Mouse (Mus musculus) intestine, postnatal 0 days (tissue): ENCODE data around the gene Dcaf17. TPM values are rescaled to one million over a fixed set of nuclear protein-coding genes. Genes with fewer than 3 reads are reported as not detected.
A peak's percentile ranks its signal among the peaks of the same experiment; 100 is the strongest.

Experiments used
- ATAC-seq: fragments of 200-750 bp; cut with Nextera tagmentation; 2 replicates; pipeline ENCODE4 v1.8.0; 2017; ENCODE audit warnings: mild to moderate bottlenecking, moderate TSS enrichment, moderate library complexity
- H3K27ac ChIP-seq: fragments of 300-500 bp; sonication (generic); 2 replicates; pipeline ENCODE4 v1.5.1; 2014; ENCODE audit warnings: mild to moderate bottlenecking, low read depth, low read length, moderate library complexity
- H3K27me3 ChIP-seq: fragments of 300-500 bp; sonication (generic); replicated peaks from 2 replicates; pipeline ENCODE4 v1.6.1; 2014; ENCODE audit warnings: low read length, mixed read lengths; ENCODE audit not compliant: control insufficient read depth, insufficient read depth
- H3K36me3 ChIP-seq: fragments of 300-500 bp; sonication (generic); 2 replicates; pipeline ENCODE4 v1.6.1; 2014; ENCODE audit warnings: mild to moderate bottlenecking, moderate library complexity; ENCODE audit not compliant: control insufficient read depth, insufficient read depth
- H3K4me1 ChIP-seq: fragments of 300-500 bp; sonication (generic); replicated peaks from 2 replicates; pipeline ENCODE4 v1.6.1; 2014; ENCODE audit warnings: antibody characterized with exemption, low read length, mixed read lengths; ENCODE audit not compliant: control insufficient read depth, insufficient read depth
- H3K4me2 ChIP-seq: fragments of 300-500 bp; sonication (generic); replicated peaks from 2 replicates; pipeline ENCODE4 v1.6.1; 2014; ENCODE audit warnings: low read depth, mild to moderate bottlenecking, moderate library complexity
- H3K4me3 ChIP-seq: fragments of 300-500 bp; sonication (generic); 2 replicates; pipeline ENCODE4 v1.5.1; 2014; ENCODE audit warnings: low read depth, low read length
- H3K9ac ChIP-seq: fragments of 300-500 bp; sonication (generic); 2 replicates; pipeline ENCODE4 v1.6.1; 2014; ENCODE audit warnings: mild to moderate bottlenecking, low read depth, low read length
- H3K9me3 ChIP-seq: fragments of 300-500 bp; sonication (generic); 2 replicates; pipeline ENCODE4 v1.6.1; 2016; ENCODE audit warnings: mixed run types; ENCODE audit not compliant: control insufficient read depth
- CTCF ChIP-seq: sonication (generic); IDR thresholded peaks from 2 replicates; pipeline ENCODE4 v1.5.1; 2016; ENCODE audit warnings: low read depth, mild to moderate bottlenecking, control low read depth, antibody characterized with exemption, moderate library complexity
- WGBS: fragments of 180-500 bp; shearing (Covaris S2); extraction: QIAGEN DNeasy Blood & Tissue Kit; methylation state at CpG from one replicate; pipeline ENCODE4 v1.1.7; 2014; 5-methylcytosine and 5-hydroxymethylcytosine counted together
- polyA plus RNA-seq: library from polyadenylated mRNA; unstranded; fragments of >200 nt; fragmentation: Nextera tagmentation; extraction: Ambion mirVana; gene quantifications from 2 replicates; pipeline ENCODE4 v1.2.1, GENCODE M21; 2015

Dcaf17 gene
- polyA plus RNA-seq, 1 experiment from 2014 or later = 17.4 TPM

- no peaks in the 10 kb centered on the region for H3K27me3 ChIP-seq
- WGBS = 93% methylated on average over 3 of the region's 3 CpGs
- H3K4me2 ChIP-seq = no peak overlapping the region
- TF ChIP-seq CTCF = no peak
- no peak for ATAC-seq
- no peaks in the 10 kb centered on the region for H3K4me1 ChIP-seq
- H3K36me3 ChIP-seq = 0 out of 2 replicates have a peak, but pooled peaks cover 14% of the 10 kb centered on the region
- no peak overlapping the region for H3K9ac ChIP-seq
- no peaks in the 10 kb centered on the region for H3K9me3 ChIP-seq
- H3K4me3 ChIP-seq = no peak overlapping the region
- H3K27ac ChIP-seq = no peak overlapping the region
Measured at GRCm38 (mm10) chr2:71073330-71073729, 18.2 kb downstream of the Dcaf17 start.

- Histone ChIP-seq H3K4me3 (no peak overlapping the region), H3K4me2 (no peak overlapping the region), H3K36me3 (0 out of 2 replicates have a peak, but pooled peaks cover 16% of the 10 kb centered on the region), H3K27me3 (no peaks in the 10 kb centered on the region), H3K27ac (no peak overlapping the region), H3K9me3 (no peaks in the 10 kb centered on the region), H3K9ac (no peak overlapping the region), H3K4me1 (no peaks in the 10 kb centered on the region)
- 58% methylated on average over 3 of the region's 3 CpGs for WGBS
- no peak for TF ChIP-seq CTCF
- no peak for ATAC-seq
Measured at GRCm38 (mm10) chr2:71073828-71074227, 18.7 kb downstream of the Dcaf17 start.

GRCm38 (mm10) chr2:71082416-71082815 is 27.3 kb downstream of the Dcaf17 start:
- Histone ChIP-seq H3K9ac (no peak overlapping the region), H3K27me3 (no peaks in the 10 kb centered on the region), H3K27ac (no peak overlapping the region), H3K4me1 (no peaks in the 10 kb centered on the region; the same call in 1 of the 2 replicates), H3K4me3 (no peak overlapping the region), H3K36me3 (peaks cover 26% of the 10 kb centered on the region), H3K4me2 (no peak overlapping the region), H3K9me3 (no peaks in the 10 kb centered on the region)
- no peak for TF ChIP-seq CTCF
- WGBS = 88% methylated on average over 7 of the region's 7 CpGs
- ATAC-seq = no peak

DNA sequence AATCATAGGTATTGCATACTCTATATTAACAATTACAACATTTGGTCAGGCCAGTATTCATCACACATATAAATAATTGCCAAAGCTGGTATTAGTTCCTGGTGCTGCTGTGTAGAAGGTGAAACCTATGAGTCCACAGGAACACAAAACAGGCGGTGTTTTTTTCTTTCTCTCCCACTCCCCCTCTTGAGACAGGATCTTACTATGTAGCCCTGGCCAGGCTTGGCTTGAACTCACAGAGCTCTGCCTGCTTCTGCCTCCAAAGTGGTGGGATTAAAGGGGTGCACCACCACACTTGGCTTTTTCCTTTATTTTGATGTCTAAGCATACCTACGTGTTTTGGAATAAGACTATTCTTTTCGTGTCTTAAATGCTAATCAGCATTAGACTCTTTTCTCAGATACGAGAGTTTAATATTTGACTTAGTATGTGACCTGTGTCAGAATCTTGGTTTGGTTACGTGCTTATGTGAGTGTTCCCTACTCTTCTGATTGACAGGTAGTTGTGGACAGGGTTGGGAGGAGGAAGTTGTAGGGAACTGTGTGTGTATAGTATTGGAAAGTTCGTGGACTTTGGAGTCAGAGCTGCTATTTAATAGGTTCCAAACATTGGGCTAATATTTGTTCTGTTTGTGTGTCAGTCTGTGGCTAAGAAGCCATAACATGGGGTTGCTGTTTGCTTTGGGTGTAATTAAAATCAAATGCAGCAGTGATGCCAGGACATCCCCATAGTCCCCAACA is 28.5 kb downstream of the Dcaf17 start:
- WGBS = 53% methylated on average over 6 of the region's 6 CpGs
- 0 out of 2 replicates have a peak overlapping the region, but pooled peaks have one; percentile 27 for H3K4me2 ChIP-seq
- no peak for TF ChIP-seq CTCF
- H3K4me3 ChIP-seq = no peak overlapping the region
- peak; percentile 98 for ATAC-seq
- H3K27me3 ChIP-seq = no peaks in the 10 kb centered on the region
- peaks cover 26% of the 10 kb centered on the region for H3K36me3 ChIP-seq
- no peak overlapping the region for H3K9ac ChIP-seq
- peak overlapping the region; percentile 74 for H3K27ac ChIP-seq
- no peaks in the 10 kb centered on the region for H3K9me3 ChIP-seq
- H3K4me1 ChIP-seq = no peaks in the 10 kb centered on the region; the same call in 1 of the 2 replicates

GRCm38 (mm10) chr2:71089766-71090165 is 34.6 kb downstream of the Dcaf17 start:
- Histone ChIP-seq H3K27ac (no peak overlapping the region), H3K4me3 (no peak overlapping the region), H3K27me3 (no peaks in the 10 kb centered on the region), H3K4me1 (0 out of 2 replicates have a peak, but pooled peaks cover 3% of the 10 kb centered on the region), H3K4me2 (no peak overlapping the region), H3K36me3 (peaks cover 41% of the 10 kb centered on the region), H3K9ac (no peak overlapping the region), H3K9me3 (no peaks in the 10 kb centered on the region)
- no peak for TF ChIP-seq CTCF
- ATAC-seq = no peak
- WGBS = 70% methylated on average over 3 of the region's 3 CpGs

DNA sequence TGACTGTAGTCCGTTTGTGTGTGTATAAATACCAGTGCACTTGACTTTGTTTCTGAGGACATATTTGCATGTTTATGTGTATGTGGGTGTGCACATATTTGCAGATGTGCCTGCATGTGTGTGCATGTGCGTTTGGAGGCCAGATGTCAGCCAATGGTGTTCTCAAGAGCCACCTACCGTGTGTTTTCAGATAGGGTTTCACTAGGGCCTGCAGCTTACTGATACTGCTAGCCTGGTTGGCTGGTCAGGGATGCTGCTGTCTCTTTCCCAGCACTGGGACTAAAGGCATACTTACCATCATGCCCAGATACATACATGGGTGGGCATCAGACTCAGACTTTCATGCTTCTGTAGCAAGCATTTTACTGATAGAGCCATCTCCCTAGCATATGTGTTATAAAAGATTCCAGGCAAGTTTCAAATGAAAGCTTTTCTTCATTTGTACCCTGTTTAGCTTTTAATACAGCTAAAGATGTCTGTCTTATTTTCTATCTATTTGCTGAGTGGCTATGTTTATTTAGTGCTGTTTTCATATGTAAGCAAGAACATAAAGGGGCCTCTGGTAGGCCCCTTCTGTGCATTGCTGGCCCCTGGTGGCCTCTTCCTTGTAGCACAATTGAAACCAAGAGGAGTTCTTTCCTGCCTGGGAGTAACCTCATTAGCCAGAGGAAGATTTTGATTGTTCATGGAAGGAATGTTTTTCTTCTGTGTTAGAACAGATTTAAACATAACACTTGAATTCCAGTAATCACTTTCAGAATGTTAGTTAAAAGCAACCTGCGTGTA is 35.7 kb downstream of the Dcaf17 start:
- peak; percentile 62 for TF ChIP-seq CTCF
- Histone ChIP-seq H3K27me3 (no peaks in the 10 kb centered on the region), H3K4me2 (no peak overlapping the region), H3K27ac (no peak overlapping the region), H3K9me3 (no peaks in the 10 kb centered on the region), H3K4me3 (no peak overlapping the region), H3K9ac (no peak overlapping the region), H3K4me1 (0 out of 2 replicates have a peak, but pooled peaks cover 3% of the 10 kb centered on the region), H3K36me3 (peaks cover 41% of the 10 kb centered on the region)
- WGBS = 77% methylated on average over 4 of the region's 4 CpGs
- no peak for ATAC-seq
